Mouse (Mus musculus): ENCODE data around the gene Cfl1. TPM values are rescaled to one million over a fixed set of nuclear protein-coding genes. Genes with fewer than 3 reads are reported as not detected.
A peak's percentile ranks its signal among the peaks of the same experiment; 100 is the strongest.
"Not testable (repeated sequence)": the region's sequence is repeated elsewhere in the genome, so short reads cannot be mapped to it uniquely, and the experiment has no call there.

Cfl1 gene
- polyA plus RNA-seq, 1 experiment from 2014 or later: 3,169 TPM

DNA sequence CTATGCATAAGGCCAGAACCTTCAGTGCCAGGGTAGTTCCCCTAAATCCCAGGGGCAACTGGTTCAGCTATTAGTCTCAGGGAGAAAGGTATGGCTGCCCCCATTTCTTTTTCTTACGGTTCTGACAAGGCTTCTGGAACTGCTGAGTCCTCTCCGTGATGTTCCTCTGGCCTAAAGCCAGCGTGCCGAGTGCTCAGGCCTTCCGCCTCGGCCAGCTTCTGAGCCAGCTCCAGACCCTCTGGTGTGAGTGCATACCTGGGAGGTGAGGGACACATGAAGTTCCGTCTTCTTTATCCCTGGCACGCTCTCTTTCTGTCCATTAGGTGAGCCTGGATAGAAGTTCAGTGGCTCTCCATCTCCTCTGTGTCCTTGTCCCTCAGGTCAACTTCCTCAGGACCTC is 4.9 kb upstream of the Cfl1 start:
- 96% methylated on average over 8 of the region's 8 CpGs for WGBS
- no peaks in the 10 kb centered on the region for H3K27me3 ChIP-seq
- ATAC-seq (ENCODE audit: low FRiP score): no peak
- H3K27ac ChIP-seq: no peak overlapping the region
- H3K9me3 ChIP-seq (replicated peaks): no peaks in the 10 kb centered on the region
- peaks cover 17% of the 10 kb centered on the region for H3K4me1 ChIP-seq
- no peak overlapping the region for H3K4me2 ChIP-seq (replicated peaks)
- peaks cover 55% of the 10 kb centered on the region for H3K36me3 ChIP-seq
- no peak overlapping the region for H3K9ac ChIP-seq
- no peak overlapping the region for H3K4me3 ChIP-seq

- H3K9ac ChIP-seq: no peak overlapping the region
- 96% methylated on average over 7 of the region's 7 CpGs for WGBS
- no peaks in the 10 kb centered on the region for H3K9me3 ChIP-seq (replicated peaks)
- peaks cover 17% of the 10 kb centered on the region for H3K4me1 ChIP-seq
- ATAC-seq (ENCODE audit: low FRiP score): no peak
- H3K4me3 ChIP-seq: no peak overlapping the region
- peak overlapping the region; percentile 1; the same call in 1 of the 2 replicates for H3K27ac ChIP-seq
- H3K4me2 ChIP-seq (replicated peaks): no peak overlapping the region
- H3K27me3 ChIP-seq: no peaks in the 10 kb centered on the region
- H3K36me3 ChIP-seq: peaks cover 50% of the 10 kb centered on the region
Observed at GRCm38 (mm10) chr19:5485821-5486220, 4.4 kb upstream of the Cfl1 start.

GRCm38 (mm10) chr19:5486286-5486685 is 4.0 kb upstream of the Cfl1 start:
- Histone ChIP-seq H3K4me2 (replicated peaks) (no peak overlapping the region), H3K9me3 (replicated peaks) (no peaks in the 10 kb centered on the region), H3K4me1 (peaks cover 17% of the 10 kb centered on the region), H3K27me3 (no peaks in the 10 kb centered on the region), H3K4me3 (no peak overlapping the region), H3K9ac (no peak overlapping the region), H3K36me3 (peaks cover 50% of the 10 kb centered on the region), H3K27ac (peak overlapping the region; percentile 1; the same call in 1 of the 2 replicates)
- WGBS: 87% methylated on average over 8 of the region's 8 CpGs
- ATAC-seq (ENCODE audit: low FRiP score): no peak

- no peak overlapping the region for H3K9ac ChIP-seq
- no peak overlapping the region for H3K4me3 ChIP-seq
- H3K4me2 ChIP-seq (replicated peaks): peak overlapping the region; percentile 70; the same call in 1 of the 2 replicates
Observed at GRCm38 (mm10) chr19:5486771-5487170, 3.5 kb upstream of the Cfl1 start.

GRCm38 (mm10) chr19:5487768-5488550 is 2.3 kb upstream of the Cfl1 start, which contains the start of gene Mus81:
Gene Mus81, minus strand, starts transcription at chr19:5488402.
- under 1% methylated on average over 39 of the region's 39 CpGs for WGBS
- peak within 1 kb of the TSS; percentile 100 for H3K27ac ChIP-seq
- peaks cover 28% of the 10 kb centered on the region for H3K4me1 ChIP-seq
- peak within 1 kb of the TSS; percentile 49 for H3K4me3 ChIP-seq
- peak; percentile 51 for ATAC-seq (ENCODE audit: low FRiP score)
- peaks cover 45% of the 10 kb centered on the region for H3K36me3 ChIP-seq
- no peaks in the 10 kb centered on the region for H3K9me3 ChIP-seq (replicated peaks)
- peak within 1 kb of the TSS; percentile 70 for H3K4me2 ChIP-seq (replicated peaks)
- peak within 1 kb of the TSS; percentile 67 for H3K9ac ChIP-seq
- no peaks in the 10 kb centered on the region for H3K27me3 ChIP-seq

More at GRCm38 (mm10) chr19:5486771-5487170, 3.5 kb upstream of the Cfl1 start:
- H3K9me3 ChIP-seq (replicated peaks): no peaks in the 10 kb centered on the region
- 81% methylated on average over 4 of the region's 4 CpGs for WGBS
- no peaks in the 10 kb centered on the region for H3K27me3 ChIP-seq
- ATAC-seq (ENCODE audit: low FRiP score): no peak
- peaks cover 18% of the 10 kb centered on the region for H3K4me1 ChIP-seq
- H3K36me3 ChIP-seq: peaks cover 45% of the 10 kb centered on the region
- no peak overlapping the region for H3K27ac ChIP-seq

DNA sequence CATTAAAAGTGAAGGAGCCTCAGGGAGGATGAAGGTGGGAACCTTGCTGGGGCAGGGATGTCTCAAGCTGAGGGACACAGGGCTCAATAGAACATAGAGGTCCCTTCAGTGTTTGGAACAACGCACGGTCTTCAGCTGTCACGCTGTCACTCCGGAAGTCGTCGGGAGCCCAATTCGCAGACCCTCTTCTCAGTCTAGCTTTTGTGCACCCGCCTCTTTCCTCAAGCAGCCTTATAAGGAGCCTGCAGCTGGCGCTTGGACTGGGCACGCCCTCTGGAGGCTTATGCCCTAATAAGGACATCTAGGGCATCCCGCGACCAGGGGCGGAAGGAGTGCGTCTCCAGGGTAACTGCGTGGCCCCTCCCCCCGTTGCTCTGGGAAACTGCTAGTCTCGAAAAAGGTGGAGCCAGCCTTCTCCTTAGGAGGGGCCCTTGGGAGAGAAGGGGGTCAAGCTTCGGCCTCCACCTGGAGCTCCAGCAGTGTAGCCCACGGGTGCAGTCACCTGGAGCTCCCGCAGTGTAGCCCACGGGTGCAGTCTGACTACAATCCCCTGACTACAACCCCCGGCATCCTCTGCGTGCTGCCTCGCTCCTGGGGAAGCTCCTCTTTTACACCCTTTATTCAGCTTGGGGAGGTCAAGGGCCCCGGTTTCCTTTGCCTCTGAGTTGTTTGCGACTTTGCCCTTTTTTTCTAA is 1.2 kb upstream of the Cfl1 start:
- Histone ChIP-seq H3K4me1 (peaks cover 31% of the 10 kb centered on the region), H3K4me3 (peak overlapping the region; percentile 49), H3K27me3 (no peaks in the 10 kb centered on the region), H3K4me2 (replicated peaks) (peak overlapping the region; percentile 70), H3K27ac (peak overlapping the region; percentile 100), H3K36me3 (peaks cover 45% of the 10 kb centered on the region), H3K9me3 (replicated peaks) (no peaks in the 10 kb centered on the region), H3K9ac (peak overlapping the region; percentile 67)
- peak; percentile 78 for ATAC-seq (ENCODE audit: low FRiP score)
- 0% methylated on average over 26 of the region's 26 CpGs for WGBS

- Histone ChIP-seq H3K4me2 (replicated peaks) (peak overlapping the region; percentile 75), H3K4me3 (peak overlapping the region; percentile 98; the same call in 1 of the 2 replicates), H3K4me1 (peaks cover 31% of the 10 kb centered on the region), H3K36me3 (peaks cover 44% of the 10 kb centered on the region), H3K27ac (peak overlapping the region; percentile 100)
- 52% methylated on average over 10 of the region's 10 CpGs for WGBS
- H3K9ac ChIP-seq; ATAC-seq (ENCODE audit: low FRiP score); H3K9me3 ChIP-seq (replicated peaks); H3K27me3 ChIP-seq: not testable (repeated sequence)
Observed at GRCm38 (mm10) chr19:5489721-5490120, 534 bp upstream of the Cfl1 start.

DNA sequence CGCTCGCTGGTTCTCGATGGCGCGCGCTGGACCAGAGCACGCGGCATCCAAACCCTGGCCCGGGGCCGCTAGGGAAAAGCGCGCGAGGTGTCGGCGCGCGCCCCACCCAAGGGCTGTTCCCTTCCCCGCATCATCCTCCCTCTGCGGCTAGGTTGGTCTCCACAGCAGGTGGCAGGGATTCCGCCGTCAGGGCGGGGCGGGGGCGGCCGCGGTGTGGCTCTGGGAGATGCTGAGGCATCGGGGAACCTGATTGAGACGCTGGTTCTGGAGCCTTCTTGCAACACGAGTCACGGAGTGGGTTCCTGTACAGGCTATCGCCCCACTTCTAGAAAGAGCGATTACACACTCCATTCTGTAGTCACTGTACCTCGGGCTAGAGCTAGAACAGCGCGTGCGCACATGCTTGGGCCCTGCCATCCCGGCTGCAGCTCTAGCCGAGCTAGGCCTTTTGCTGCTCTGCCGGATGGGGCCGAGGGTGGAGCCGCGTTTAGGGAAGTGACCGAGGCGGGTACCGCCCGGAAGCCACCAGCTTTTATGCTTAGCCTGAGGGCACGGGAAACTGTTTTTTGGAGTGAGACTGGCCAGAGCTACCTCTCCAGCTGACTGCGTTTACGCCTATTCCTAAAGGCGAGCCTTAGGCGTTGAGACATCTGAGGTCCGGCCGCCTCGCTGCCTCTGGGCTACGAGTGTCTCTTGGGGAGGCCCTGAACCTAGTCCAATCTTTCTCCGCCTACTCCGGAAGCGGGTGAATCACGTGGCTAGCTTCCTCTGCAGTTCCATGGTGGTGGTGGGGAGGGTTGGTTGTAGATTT is 848 bp downstream of the Cfl1 start:
- ATAC-seq (ENCODE audit: low FRiP score): peak; percentile 15
- peak overlapping the region; percentile 75 for H3K4me2 ChIP-seq (replicated peaks)
- peak overlapping the region; percentile 100 for H3K27ac ChIP-seq
- H3K4me3 ChIP-seq: peak overlapping the region; percentile 98
- peaks cover 42% of the 10 kb centered on the region for H3K36me3 ChIP-seq
- no peaks in the 10 kb centered on the region for H3K9me3 ChIP-seq (replicated peaks)
- H3K4me1 ChIP-seq: peaks cover 31% of the 10 kb centered on the region
- under 1% methylated on average over 59 of the region's 59 CpGs for WGBS
- H3K27me3 ChIP-seq: no peaks in the 10 kb centered on the region
- peak overlapping the region; percentile 97 for H3K9ac ChIP-seq

- WGBS: 88% methylated on average over 4 of the region's 4 CpGs
- Histone ChIP-seq H3K9me3 (replicated peaks) (no peaks in the 10 kb centered on the region), H3K4me1 (peaks cover 21% of the 10 kb centered on the region), H3K9ac (no peak overlapping the region), H3K4me2 (replicated peaks) (0 out of 2 replicates have a peak overlapping the region, but pooled peaks have one; percentile 8), H3K4me3 (no peak overlapping the region), H3K27me3 (no peaks in the 10 kb centered on the region), H3K36me3 (peaks cover 55% of the 10 kb centered on the region), H3K27ac (no peak overlapping the region; the same call in 1 of the 2 replicates)
- no peak for ATAC-seq (ENCODE audit: low FRiP score)
Observed at GRCm38 (mm10) chr19:5492641-5493040, 2.4 kb downstream of the Cfl1 start.

GRCm38 (mm10) chr19:5493301-5493721 is 3.1 kb downstream of the Cfl1 start:
- H3K4me3 ChIP-seq; ATAC-seq (ENCODE audit: low FRiP score); H3K9ac ChIP-seq; H3K9me3 ChIP-seq (replicated peaks); H3K27ac ChIP-seq; H3K27me3 ChIP-seq; H3K4me2 ChIP-seq (replicated peaks): not testable (repeated sequence)
- WGBS: 66% methylated on average over 9 of the region's 9 CpGs
- Histone ChIP-seq H3K36me3 (peaks cover 57% of the 10 kb centered on the region), H3K4me1 (peaks cover 20% of the 10 kb centered on the region)

GRCm38 (mm10) chr19:5494314-5494713 is 4.1 kb downstream of the Cfl1 start:
- peaks cover 17% of the 10 kb centered on the region for H3K4me1 ChIP-seq
- no peak for ATAC-seq (ENCODE audit: low FRiP score)
- H3K27me3 ChIP-seq: no peaks in the 10 kb centered on the region
- H3K9ac ChIP-seq: no peak overlapping the region
- no peak overlapping the region for H3K4me2 ChIP-seq (replicated peaks)
- H3K9me3 ChIP-seq (replicated peaks): no peaks in the 10 kb centered on the region
- no peak overlapping the region for H3K27ac ChIP-seq
- 89% methylated on average over 3 of the region's 3 CpGs for WGBS
- H3K36me3 ChIP-seq: peaks cover 62% of the 10 kb centered on the region
- H3K4me3 ChIP-seq: no peak overlapping the region
